Mouse (Mus musculus) testis, adult 2 months (tissue): ENCODE results near the gene Cdc37. TPM values are rescaled to one million over a fixed set of nuclear protein-coding genes. Genes with fewer than 3 reads are reported as not detected.

ENCODE experiments used
- H3K27ac ChIP-seq: fragments of 200-500 bp; 2 replicates; pipeline ENCODE4 v1.5.1; 2012; ENCODE audit warnings: low read depth, low read length; ENCODE audit not compliant: control insufficient read depth, insufficient read depth
- H3K27me3 ChIP-seq: fragments of 200-500 bp; 2 replicates; pipeline ENCODE4 v1.6.1; 2012; ENCODE audit warnings: mild to moderate bottlenecking, low read length, moderate library complexity; ENCODE audit not compliant: control insufficient read depth, insufficient read depth
- H3K36me3 ChIP-seq: fragments of 200-500 bp; 2 replicates; pipeline ENCODE4 v1.6.1; 2012; ENCODE audit warnings: mild to moderate bottlenecking, low read length; ENCODE audit not compliant: control insufficient read depth, insufficient read depth
- H3K4me1 ChIP-seq: fragments of 200-500 bp; 2 replicates; pipeline ENCODE4 v1.6.1; 2012; ENCODE audit warnings: low read length; ENCODE audit not compliant: control insufficient read depth, insufficient read depth
- H3K4me3 ChIP-seq: fragments of 200-500 bp; 2 replicates; pipeline ENCODE4 v1.5.1; 2012; ENCODE audit warnings: low read depth, mild to moderate bottlenecking, low read length, moderate library complexity, mixed read lengths; ENCODE audit not compliant: control insufficient read depth
- CTCF ChIP-seq: fragments of 200-500 bp; IDR thresholded peaks from 2 replicates; pipeline ENCODE4 v1.5.1; 2012; ENCODE audit warnings: low read depth, mild to moderate bottlenecking, inconsistent platforms, low read length, moderate library complexity; ENCODE audit not compliant: control insufficient read depth, insufficient read depth, insufficient replicate concordance
- POLR2A ChIP-seq: fragments of 200-500 bp; IDR thresholded peaks from 2 replicates; pipeline ENCODE4 v1.6.1; 2012; ENCODE audit warnings: low read depth, mild to moderate bottlenecking, inconsistent platforms, low read length, moderate library complexity; ENCODE audit not compliant: control insufficient read depth
- polyA plus RNA-seq: library from polyadenylated mRNA; depleted of rRNA; stranded (reverse); fragments of >200 nt; gene quantifications from 2 replicates; pipeline ENCODE4 v1.2.3, GENCODE M21; 2012

Gene Cdc37
- polyA plus RNA-seq, 1 experiment, result 38.1 TPM

DNA sequence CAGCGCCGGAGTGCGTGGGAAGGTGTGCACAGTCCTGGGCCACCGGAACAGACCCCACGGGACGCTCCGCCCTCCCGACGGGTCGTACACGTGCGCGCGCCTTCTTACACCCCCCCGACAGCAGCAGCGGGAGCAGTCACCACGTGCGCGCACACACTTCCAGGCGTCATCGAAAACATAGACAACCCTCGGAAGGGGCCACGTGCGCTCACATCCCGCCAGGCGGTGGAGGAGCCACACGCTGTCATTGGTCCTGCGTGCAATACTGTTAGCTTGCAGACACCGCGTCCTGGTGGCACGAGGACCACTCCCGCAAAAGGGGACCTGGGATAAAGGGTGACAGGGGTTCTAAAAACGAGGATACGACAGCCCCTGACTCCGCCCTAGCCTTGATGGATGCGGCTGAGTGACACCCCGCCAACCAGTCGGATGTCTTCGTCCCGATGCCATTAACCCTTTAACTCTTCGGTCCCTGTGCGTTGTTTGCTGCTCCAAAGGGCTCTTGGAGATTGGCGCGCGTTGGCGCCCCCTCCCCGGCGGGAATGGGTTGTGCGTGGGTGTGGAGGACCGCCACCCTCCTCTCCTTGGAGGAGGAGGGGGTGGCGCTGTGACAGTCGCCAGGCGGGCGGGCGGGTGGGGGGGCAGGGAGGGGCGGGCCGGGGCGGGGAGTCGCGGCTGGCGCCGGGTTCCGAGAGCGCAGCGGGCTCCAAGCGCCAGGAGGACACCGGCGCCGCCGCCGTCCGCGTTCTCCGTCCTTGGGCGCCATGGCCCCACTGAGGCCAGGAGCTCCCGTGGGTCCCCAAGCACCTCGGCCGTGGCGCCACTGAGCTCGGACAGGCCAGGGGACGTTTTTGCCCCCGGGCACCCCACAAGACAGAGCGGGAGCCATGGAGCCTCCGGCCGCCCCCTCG lies 15.5 kb upstream of the Cdc37 start, which contains the start of gene Pde4a:
Gene Pde4a, plus strand, starts transcription at position 674 of the 911 bp plus-strand sequence.
- peaks cover 34% of the 10 kb centered on the region for H3K4me1 ChIP-seq
- H3K27me3 ChIP-seq, result no peaks in the 10 kb centered on the region
- no peak within 1 kb of the TSS for H3K27ac ChIP-seq
- H3K36me3 ChIP-seq, result no peaks in the 10 kb centered on the region
- peak within 1 kb of the TSS; percentile 81 for H3K4me3 ChIP-seq
- peak; percentile 31; the same call in 1 of the 2 replicates for TF ChIP-seq POLR2A
- no peak for TF ChIP-seq CTCF

DNA sequence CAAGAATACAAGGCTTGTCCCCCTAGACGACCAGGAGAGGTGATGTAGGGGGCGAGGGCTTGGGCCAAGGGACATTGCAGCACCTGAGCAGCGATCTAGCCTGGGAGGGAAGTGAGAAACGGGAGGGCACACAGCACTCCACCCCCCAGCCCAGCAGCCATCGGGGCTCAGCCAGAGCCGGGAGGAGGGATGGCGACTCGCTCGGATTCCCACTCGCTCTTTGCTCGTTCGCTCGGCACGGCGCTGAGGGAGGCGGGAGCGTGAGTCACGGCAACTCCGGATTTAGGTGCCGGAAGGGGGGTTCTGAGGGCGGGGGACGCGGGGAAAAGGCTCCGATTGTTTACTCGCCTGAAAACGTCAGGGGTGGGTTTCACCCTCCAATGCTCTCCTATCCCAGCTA lies 14.3 kb upstream of the Cdc37 start:
- no peaks in the 10 kb centered on the region for H3K27me3 ChIP-seq
- no peak overlapping the region for H3K27ac ChIP-seq
- H3K4me1 ChIP-seq, result peaks cover 34% of the 10 kb centered on the region
- TF ChIP-seq CTCF (no peak), POLR2A (no peak)
- H3K4me3 ChIP-seq, result peak overlapping the region; percentile 47
- H3K36me3 ChIP-seq, result no peaks in the 10 kb centered on the region

DNA sequence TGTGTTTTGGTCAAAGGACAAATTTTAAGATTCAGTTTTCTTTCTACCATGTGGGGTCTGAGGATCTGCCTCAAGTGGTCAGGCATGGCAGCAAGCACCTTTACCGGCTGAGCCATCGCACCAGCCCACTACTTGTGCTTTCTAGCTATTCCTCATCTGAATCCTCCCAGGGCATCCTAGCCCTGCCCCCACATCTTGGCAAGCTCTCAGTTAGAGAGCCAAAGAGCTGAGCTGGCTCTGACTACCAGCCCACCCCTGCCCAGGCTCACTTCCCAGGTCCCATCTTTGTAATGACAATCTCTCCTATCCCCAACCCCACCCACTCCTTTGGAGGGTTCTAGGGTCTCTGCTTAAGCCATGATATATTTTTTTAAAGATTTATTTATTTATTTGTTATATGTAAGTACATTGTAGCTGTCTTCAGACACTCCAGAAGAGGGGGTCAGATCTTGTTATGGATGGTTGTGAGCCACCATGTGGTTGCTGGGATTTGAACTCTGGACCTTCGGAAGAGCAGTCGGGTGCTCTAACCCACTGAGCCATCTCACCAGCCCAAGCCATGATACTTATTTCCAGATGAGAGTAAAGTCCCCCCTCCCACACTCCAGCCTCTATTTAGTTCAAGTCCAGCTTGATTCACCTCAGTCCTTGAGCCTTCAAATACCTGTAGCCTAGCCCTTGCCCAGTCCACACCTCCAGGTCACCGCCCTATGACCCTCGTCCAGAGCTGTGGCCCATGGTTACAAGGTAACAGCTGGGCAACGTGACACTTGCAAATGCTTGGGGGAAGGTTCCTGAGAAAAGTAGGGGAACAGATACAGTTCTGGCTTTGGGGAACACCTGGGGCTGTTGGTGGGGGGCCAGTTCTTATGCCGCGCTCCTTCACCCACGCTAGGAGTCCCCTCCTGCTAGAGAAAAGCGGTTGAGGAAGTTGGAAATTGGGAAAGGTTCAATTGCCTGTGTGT lies 13.6 kb upstream of the Cdc37 start:
- H3K27me3 ChIP-seq, result no peaks in the 10 kb centered on the region
- no peaks in the 10 kb centered on the region for H3K36me3 ChIP-seq
- H3K27ac ChIP-seq, result no peak overlapping the region
- TF ChIP-seq CTCF, result no peak
- no peak for TF ChIP-seq POLR2A
- peak overlapping the region; percentile 47 for H3K4me3 ChIP-seq
- H3K4me1 ChIP-seq, result peaks cover 30% of the 10 kb centered on the region

DNA sequence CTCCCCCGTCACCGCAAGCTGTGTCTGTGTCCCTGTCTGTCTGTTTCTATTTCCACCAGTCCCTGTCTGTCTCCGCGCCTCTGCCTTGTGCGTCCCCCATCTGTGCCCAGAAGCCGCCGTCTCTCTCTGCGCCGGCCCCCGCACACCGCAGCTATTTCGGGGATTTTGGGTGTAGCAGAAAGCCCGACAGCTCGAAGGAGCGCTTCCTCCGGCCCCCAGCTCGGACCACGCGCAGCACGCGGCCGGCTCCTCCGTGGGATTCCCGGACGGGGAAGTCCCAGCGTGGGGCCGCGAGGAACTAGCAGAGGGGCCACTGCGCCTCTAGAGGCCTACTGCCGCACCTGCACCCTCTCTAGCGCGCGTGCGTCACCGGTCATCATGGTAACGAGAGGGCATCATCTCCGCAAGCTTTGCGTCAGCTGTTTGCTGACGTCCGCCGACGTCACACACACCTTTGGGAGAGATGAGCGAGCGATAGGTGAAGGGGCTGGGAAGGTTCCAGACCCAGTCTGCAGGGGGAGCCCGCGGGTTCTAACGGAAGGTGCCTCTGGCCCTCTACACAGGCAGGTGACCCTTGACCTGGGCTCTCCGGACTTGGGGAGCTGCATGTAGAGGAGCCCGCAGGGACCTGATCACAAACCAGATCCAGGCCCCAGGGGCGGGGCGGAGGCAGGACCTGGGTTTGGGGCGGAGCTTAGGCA lies 11.6 kb upstream of the Cdc37 start:
- Histone ChIP-seq H3K27me3 (no peaks in the 10 kb centered on the region), H3K4me3 (peak overlapping the region; percentile 88), H3K36me3 (no peaks in the 10 kb centered on the region), H3K27ac (peak overlapping the region; percentile 50; the same call in 1 of the 2 replicates), H3K4me1 (peaks cover 27% of the 10 kb centered on the region)
- TF ChIP-seq CTCF (peak; percentile 95), POLR2A (peak; percentile 62; the same call in 1 of the 2 replicates)

DNA sequence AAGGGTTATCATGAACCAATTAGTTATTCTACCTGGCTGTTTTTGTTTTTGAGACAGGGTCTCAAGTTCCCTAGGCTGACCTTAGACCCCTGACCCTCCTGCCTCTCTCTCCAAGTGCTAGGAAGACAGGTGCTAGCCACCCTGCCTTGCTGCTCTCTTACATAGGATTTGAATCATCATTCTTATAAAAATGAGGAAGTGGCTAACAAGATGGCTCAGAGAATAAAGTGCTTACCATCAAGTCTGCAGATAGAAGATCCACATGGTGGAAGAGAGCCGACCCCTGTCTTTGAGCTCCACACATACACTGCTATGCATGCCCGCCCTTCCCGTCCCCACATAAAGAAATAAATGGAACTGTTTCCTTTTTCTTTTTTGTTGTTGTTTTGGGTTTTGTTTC lies 5.0 kb upstream of the Cdc37 start:
- Histone ChIP-seq H3K4me3 (no peak overlapping the region), H3K27ac (no peak overlapping the region), H3K36me3 (no peaks in the 10 kb centered on the region), H3K27me3 (no peaks in the 10 kb centered on the region), H3K4me1 (peaks cover 23% of the 10 kb centered on the region)
- TF ChIP-seq CTCF, result no peak
- no peak for TF ChIP-seq POLR2A

DNA sequence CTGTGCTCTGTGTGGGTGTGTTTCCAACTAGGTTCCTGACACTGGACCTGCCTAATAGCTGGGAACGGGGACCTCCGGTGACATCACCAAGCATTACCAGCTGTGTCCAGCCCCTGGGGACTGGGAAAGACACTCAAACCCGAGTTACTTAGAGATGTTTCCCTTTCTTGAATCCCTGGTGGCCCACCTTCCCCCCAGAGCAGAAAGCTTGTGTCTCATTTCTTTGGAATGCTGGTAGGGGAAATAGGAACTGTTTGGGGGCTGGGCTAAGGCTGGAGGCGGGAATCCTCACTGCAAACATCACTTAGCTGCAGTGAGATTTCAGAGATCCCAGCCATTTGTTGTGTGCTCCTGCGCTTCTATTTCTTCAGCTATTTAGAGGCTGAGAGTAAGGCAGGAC lies 4.1 kb upstream of the Cdc37 start:
- TF ChIP-seq CTCF (no peak), POLR2A (no peak)
- peak overlapping the region; percentile 53 for H3K4me3 ChIP-seq
- peaks cover 28% of the 10 kb centered on the region for H3K4me1 ChIP-seq
- H3K36me3 ChIP-seq, result no peaks in the 10 kb centered on the region
- H3K27ac ChIP-seq, result no peak overlapping the region
- H3K27me3 ChIP-seq, result no peaks in the 10 kb centered on the region
